Mouse (Mus musculus) heart, embryonic 15.5 days (tissue): ENCODE data around the gene Tmem184b. TPM values are rescaled to one million over a fixed set of nuclear protein-coding genes. Genes with fewer than 3 reads are reported as not detected.

Experiments
- ATAC-seq: fragments of 200-750 bp; cut with Nextera tagmentation; replicated peaks from 2 replicates; pipeline ENCODE4 v1.8.0; 2017; ENCODE audit warnings: low read depth, moderate TSS enrichment; ENCODE audit not compliant: insufficient number of reproducible peaks, insufficient read depth, low FRiP score
- H3K27ac ChIP-seq: fragments of 300-500 bp; sonication (generic); 2 replicates; pipeline ENCODE4 v1.5.1; 2015; ENCODE audit warnings: mild to moderate bottlenecking, inconsistent platforms
- H3K27me3 ChIP-seq: fragments of 300-500 bp; sonication (generic); 2 replicates; pipeline ENCODE4 v1.6.1; 2015; ENCODE audit warnings: inconsistent platforms
- H3K36me3 ChIP-seq: fragments of 300-500 bp; sonication (generic); 2 replicates; pipeline ENCODE4 v1.6.1; 2015; ENCODE audit warnings: mild to moderate bottlenecking, inconsistent platforms
- H3K4me1 ChIP-seq: fragments of 300-500 bp; sonication (generic); replicated peaks from 2 replicates; pipeline ENCODE4 v1.6.1; 2015; ENCODE audit warnings: inconsistent platforms
- H3K4me2 ChIP-seq: fragments of 300-500 bp; sonication (generic); 2 replicates; pipeline ENCODE4 v1.6.1; 2015; ENCODE audit warnings: inconsistent platforms, mild to moderate bottlenecking, moderate library complexity
- H3K4me3 ChIP-seq: fragments of 300-500 bp; sonication (generic); 2 replicates; pipeline ENCODE4 v1.5.1; 2015; ENCODE audit warnings: mild to moderate bottlenecking, inconsistent platforms
- H3K9ac ChIP-seq: fragments of 300-500 bp; sonication (generic); 2 replicates; pipeline ENCODE4 v1.6.1; 2015; ENCODE audit warnings: mild to moderate bottlenecking, inconsistent platforms
- H3K9me3 ChIP-seq: fragments of 300-500 bp; sonication (generic); replicated peaks from 2 replicates; pipeline ENCODE4 v1.6.1; 2016; ENCODE audit warnings: inconsistent platforms
- WGBS: fragments of 180-500 bp; shearing (Covaris S2); methylation state at CpG from one replicate; pipeline ENCODE4 v1.1.7; 2015; ENCODE audit warnings: mixed read lengths; 5-methylcytosine and 5-hydroxymethylcytosine counted together
- polyA plus RNA-seq: library from polyadenylated mRNA; unstranded; fragments of >200 nt; fragmentation: Nextera tagmentation; extraction: Ambion mirVana; gene quantifications from 2 replicates; pipeline ENCODE4 v1.2.1, GENCODE M21; 2015

Tmem184b gene
- polyA plus RNA-seq, 1 experiment from 2014 or later: 58.3 TPM

- WGBS: 67% methylated on average over 12 of the region's 12 CpGs
- Histone ChIP-seq H3K36me3 (peaks cover 64% of the 10 kb centered on the region), H3K4me3 (no peak overlapping the region), H3K4me1 (peaks cover 52% of the 10 kb centered on the region), H3K27me3 (no peaks in the 10 kb centered on the region), H3K4me2 (no peak overlapping the region), H3K9me3 (no peaks in the 10 kb centered on the region), H3K9ac (no peak overlapping the region), H3K27ac (no peak overlapping the region)
- no peak for ATAC-seq
These were observed 26.2 kb upstream of the Tmem184b start for GRCm38 (mm10) chr15:79429527-79429926.

- no peaks in the 10 kb centered on the region for H3K27me3 ChIP-seq
- peaks cover 44% of the 10 kb centered on the region for H3K4me1 ChIP-seq
- WGBS: 75% methylated on average over 4 of the region's 4 CpGs
- no peak overlapping the region for H3K4me2 ChIP-seq
- peaks cover 66% of the 10 kb centered on the region for H3K36me3 ChIP-seq
- no peak overlapping the region for H3K9ac ChIP-seq
- no peaks in the 10 kb centered on the region for H3K9me3 ChIP-seq
- no peak overlapping the region for H3K4me3 ChIP-seq
- no peak overlapping the region for H3K27ac ChIP-seq
- no peak for ATAC-seq
These were observed 25.2 kb upstream of the Tmem184b start for GRCm38 (mm10) chr15:79428616-79429015.

DNA sequence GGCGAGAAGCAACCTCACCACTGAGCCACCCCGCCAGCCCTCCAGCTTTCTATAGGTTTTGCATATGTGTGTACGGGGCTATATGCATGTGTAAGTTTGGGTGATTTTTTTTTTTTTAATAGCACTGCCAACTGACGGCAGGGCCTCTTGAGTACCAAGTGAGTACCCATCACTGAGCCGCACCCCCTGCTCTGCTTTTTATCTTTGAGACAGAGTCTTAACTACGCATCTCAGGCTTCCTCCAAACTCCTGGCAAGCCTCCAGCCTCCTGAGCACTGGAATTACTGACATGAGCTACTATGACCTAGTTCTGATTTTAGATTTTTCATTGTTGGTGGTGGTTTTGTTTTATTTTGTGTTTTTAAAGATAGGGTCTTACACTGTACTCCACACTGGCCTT lies 24.1 kb upstream of the Tmem184b start:
- WGBS: 55% methylated on average over 6 of the region's 6 CpGs
- H3K36me3 ChIP-seq: peaks cover 77% of the 10 kb centered on the region
- no peak overlapping the region for H3K9ac ChIP-seq
- no peaks in the 10 kb centered on the region for H3K9me3 ChIP-seq
- no peak overlapping the region for H3K4me2 ChIP-seq
- H3K27me3 ChIP-seq: no peaks in the 10 kb centered on the region
- H3K4me3 ChIP-seq: no peak overlapping the region
- H3K27ac ChIP-seq: no peak overlapping the region
- ATAC-seq: no peak
- peaks cover 33% of the 10 kb centered on the region for H3K4me1 ChIP-seq

GRCm38 (mm10) chr15:79425516-79425915 lies 22.1 kb upstream of the Tmem184b start:
- H3K9ac ChIP-seq: no peak overlapping the region
- H3K4me2 ChIP-seq: no peak overlapping the region
- peaks cover 90% of the 10 kb centered on the region for H3K36me3 ChIP-seq
- H3K4me1 ChIP-seq: peaks cover 18% of the 10 kb centered on the region
- ATAC-seq: no peak
- WGBS: 60% methylated on average over 11 of the region's 11 CpGs
- no peaks in the 10 kb centered on the region for H3K27me3 ChIP-seq
- H3K9me3 ChIP-seq: no peaks in the 10 kb centered on the region
- H3K27ac ChIP-seq: no peak overlapping the region
- no peak overlapping the region for H3K4me3 ChIP-seq

GRCm38 (mm10) chr15:79424602-79425001 lies 21.2 kb upstream of the Tmem184b start:
- H3K4me2 ChIP-seq: no peak overlapping the region
- ATAC-seq: no peak
- WGBS: 78% methylated on average over 17 of the region's 17 CpGs
- H3K27me3 ChIP-seq: no peaks in the 10 kb centered on the region
- peaks cover 94% of the 10 kb centered on the region for H3K36me3 ChIP-seq
- H3K4me3 ChIP-seq: no peak overlapping the region
- H3K4me1 ChIP-seq: peaks cover 11% of the 10 kb centered on the region
- H3K9me3 ChIP-seq: no peaks in the 10 kb centered on the region
- H3K27ac ChIP-seq: no peak overlapping the region
- H3K9ac ChIP-seq: no peak overlapping the region

DNA sequence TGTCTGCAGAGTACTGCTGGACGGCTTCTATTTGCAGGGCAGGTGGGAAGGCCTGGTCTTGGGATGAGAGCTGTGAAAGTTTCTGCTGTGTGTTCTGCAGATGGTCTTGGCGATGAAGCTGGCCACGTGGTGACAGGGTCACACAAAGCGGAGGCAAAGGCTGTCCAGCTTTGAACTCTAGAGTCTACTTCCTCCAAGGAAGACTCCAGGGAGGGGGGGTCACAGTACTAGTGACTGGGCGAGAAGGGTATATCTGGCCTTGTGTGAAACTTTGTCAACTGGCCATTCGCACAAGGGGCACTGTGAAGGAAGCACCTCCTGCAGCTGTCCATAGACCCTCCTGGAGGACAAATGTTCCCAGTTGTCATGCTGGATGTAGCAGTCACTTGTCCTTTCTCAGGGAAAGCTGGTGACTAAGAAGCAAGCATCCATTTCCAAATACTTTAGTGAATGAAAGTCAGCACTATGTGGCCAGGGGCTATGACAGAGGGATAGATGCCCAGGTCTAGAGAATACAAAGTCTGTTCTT lies 19.4 kb upstream of the Tmem184b start:
- peaks cover 91% of the 10 kb centered on the region for H3K36me3 ChIP-seq
- 57% methylated on average over 6 of the region's 6 CpGs for WGBS
- no peak overlapping the region for H3K27ac ChIP-seq
- H3K4me1 ChIP-seq: peaks cover 7% of the 10 kb centered on the region; the same call in 1 of the 2 replicates
- H3K4me3 ChIP-seq: no peak overlapping the region
- no peak for ATAC-seq
- H3K4me2 ChIP-seq: no peak overlapping the region
- no peak overlapping the region for H3K9ac ChIP-seq
- no peaks in the 10 kb centered on the region for H3K27me3 ChIP-seq
- no peaks in the 10 kb centered on the region for H3K9me3 ChIP-seq

- H3K4me1 ChIP-seq: peaks cover 5% of the 10 kb centered on the region
- H3K4me2 ChIP-seq: no peak overlapping the region
- no peak overlapping the region for H3K4me3 ChIP-seq
- no peaks in the 10 kb centered on the region for H3K9me3 ChIP-seq
- peaks cover 67% of the 10 kb centered on the region for H3K36me3 ChIP-seq
- H3K9ac ChIP-seq: no peak overlapping the region
- H3K27ac ChIP-seq: no peak overlapping the region
- ATAC-seq: no peak
- WGBS: 85% methylated on average over 11 of the region's 11 CpGs
- no peaks in the 10 kb centered on the region for H3K27me3 ChIP-seq
These were observed 15.3 kb upstream of the Tmem184b start for GRCm38 (mm10) chr15:79418677-79419076.

DNA sequence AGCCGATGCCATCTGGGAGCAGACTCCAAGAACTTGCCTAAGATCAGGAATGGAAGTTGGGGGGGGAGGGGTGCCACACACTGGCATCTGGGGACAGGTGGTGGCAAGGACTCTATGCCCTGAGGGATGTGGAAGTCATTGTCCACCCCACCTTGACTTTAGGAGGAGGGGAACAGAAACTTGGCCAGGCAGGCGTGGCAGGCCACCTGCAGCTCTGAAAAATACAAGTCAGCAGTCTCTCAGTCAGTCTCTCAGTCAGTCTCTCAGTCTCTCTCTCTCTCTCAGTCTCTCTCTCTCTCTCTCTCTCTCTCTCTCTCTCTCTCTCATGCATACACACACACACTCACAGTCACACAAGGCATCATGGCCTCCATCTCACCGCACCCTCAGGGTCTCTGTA lies 14.9 kb upstream of the Tmem184b start:
- 83% methylated on average over 3 of the region's 3 CpGs for WGBS
- H3K4me3 ChIP-seq: no peak overlapping the region
- no peak for ATAC-seq
- H3K4me2 ChIP-seq: no peak overlapping the region
- H3K9ac ChIP-seq: no peak overlapping the region
- H3K27ac ChIP-seq: no peak overlapping the region
- H3K36me3 ChIP-seq: peaks cover 63% of the 10 kb centered on the region
- no peaks in the 10 kb centered on the region for H3K27me3 ChIP-seq
- no peaks in the 10 kb centered on the region for H3K9me3 ChIP-seq
- H3K4me1 ChIP-seq: peaks cover 5% of the 10 kb centered on the region

DNA sequence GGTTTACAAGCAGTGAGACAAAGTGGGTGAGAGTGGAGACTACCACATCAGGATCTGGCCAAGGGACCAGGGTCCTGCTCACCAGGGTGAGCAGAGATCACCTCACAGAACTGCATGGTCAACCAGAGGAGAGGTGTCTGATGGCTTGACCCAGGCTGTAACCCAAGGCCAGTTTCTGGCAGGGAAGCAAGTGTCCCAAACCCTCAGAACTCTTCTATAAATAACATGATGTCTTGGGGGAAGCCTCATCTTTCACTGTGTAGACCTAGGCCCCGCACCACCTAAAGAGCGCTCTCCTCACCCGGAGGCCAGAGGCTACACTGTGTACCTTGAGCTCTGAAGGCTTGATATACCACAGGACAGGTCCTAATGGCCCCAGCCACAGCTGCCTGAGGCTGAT lies 14.0 kb upstream of the Tmem184b start:
- H3K9ac ChIP-seq: no peak overlapping the region
- no peaks in the 10 kb centered on the region for H3K9me3 ChIP-seq
- peaks cover 54% of the 10 kb centered on the region for H3K36me3 ChIP-seq
- no peak overlapping the region for H3K4me2 ChIP-seq
- no peak overlapping the region for H3K4me3 ChIP-seq
- 94% methylated on average over 3 of the region's 3 CpGs for WGBS
- H3K27ac ChIP-seq: no peak overlapping the region
- H3K27me3 ChIP-seq: no peaks in the 10 kb centered on the region
- peaks cover 5% of the 10 kb centered on the region for H3K4me1 ChIP-seq
- no peak for ATAC-seq

- Histone ChIP-seq H3K4me2 (no peak overlapping the region), H3K4me3 (no peak overlapping the region), H3K4me1 (peaks cover 5% of the 10 kb centered on the region), H3K27me3 (no peaks in the 10 kb centered on the region), H3K27ac (no peak overlapping the region), H3K9ac (no peak overlapping the region), H3K9me3 (no peaks in the 10 kb centered on the region), H3K36me3 (peaks cover 46% of the 10 kb centered on the region)
- 84% methylated on average over 10 of the region's 10 CpGs for WGBS
- no peak for ATAC-seq
These were observed 13.2 kb upstream of the Tmem184b start for GRCm38 (mm10) chr15:79416460-79417085.

DNA sequence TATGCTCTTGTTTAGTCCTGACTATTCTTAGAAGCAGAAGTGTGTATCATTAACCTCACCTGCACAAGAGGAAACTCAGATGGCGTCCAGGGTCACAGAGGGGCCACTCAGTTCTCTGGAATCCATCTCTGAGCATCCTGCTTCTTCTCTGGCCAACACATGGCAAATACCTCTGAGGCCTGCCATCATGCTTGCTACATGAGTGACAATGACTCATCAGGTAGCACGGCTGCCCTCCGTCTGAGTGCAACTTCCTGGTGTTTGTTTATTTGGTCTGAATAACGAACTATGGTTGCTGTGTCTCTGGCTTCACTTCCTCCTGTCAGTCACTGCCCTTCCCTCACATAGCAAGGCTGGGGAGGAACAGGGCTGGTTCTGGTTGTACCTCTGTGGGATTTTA lies 11.1 kb upstream of the Tmem184b start:
- ATAC-seq: no peak
- peaks cover 5% of the 10 kb centered on the region for H3K4me1 ChIP-seq
- no peak overlapping the region for H3K9ac ChIP-seq
- H3K27ac ChIP-seq: no peak overlapping the region
- no peaks in the 10 kb centered on the region for H3K9me3 ChIP-seq
- no peak overlapping the region for H3K4me2 ChIP-seq
- H3K36me3 ChIP-seq: peaks cover 26% of the 10 kb centered on the region
- H3K27me3 ChIP-seq: no peaks in the 10 kb centered on the region
- whole genome bisulfite sequencing: 28% methylated on average over 4 of the region's 4 CpGs
- H3K4me3 ChIP-seq: no peak overlapping the region

GRCm38 (mm10) chr15:79413802-79414201 lies 10.4 kb upstream of the Tmem184b start:
- Histone ChIP-seq H3K27ac (no peak overlapping the region), H3K36me3 (peaks cover 19% of the 10 kb centered on the region; the same call in 1 of the 2 replicates), H3K9me3 (no peaks in the 10 kb centered on the region), H3K4me2 (no peak overlapping the region), H3K27me3 (no peaks in the 10 kb centered on the region), H3K4me3 (no peak overlapping the region), H3K4me1 (peaks cover 12% of the 10 kb centered on the region), H3K9ac (no peak overlapping the region)
- ATAC-seq: no peak
- 76% methylated on average over 8 of the region's 8 CpGs for WGBS
